Mouse (Mus musculus) thymus, postnatal 25 days (tissue): ENCODE results near the gene Tll2.

Experiments
- DNase-seq: peaks from one replicate; pipeline ENCODE4 v3.0.0; 2022

Gene Tll2

GRCm38 (mm10) chr19:41154681-41155080 is 52.0 kb downstream of the Tll2 start:
- DNase-seq: no peak

- DNase-seq: no peak
These were observed 54.2 kb downstream of the Tll2 start for GRCm38 (mm10) chr19:41152462-41152861.

GRCm38 (mm10) chr19:41152016-41152370 is 54.6 kb downstream of the Tll2 start:
- DNase-seq: no peak

GRCm38 (mm10) chr19:41151321-41152015 is 55.2 kb downstream of the Tll2 start:
- no peak for DNase-seq

GRCm38 (mm10) chr19:41140961-41141360 is 65.7 kb downstream of the Tll2 start:
- DNase-seq: no peak

GRCm38 (mm10) chr19:41139629-41140028 is 67.0 kb downstream of the Tll2 start:
- no peak for DNase-seq

- no peak for DNase-seq
These were observed 83.6 kb downstream of the Tll2 start for GRCm38 (mm10) chr19:41123009-41123408.

- no peak for DNase-seq
These were observed 86.7 kb downstream of the Tll2 start for GRCm38 (mm10) chr19:41119924-41120323.

GRCm38 (mm10) chr19:41118346-41118745 is 88.3 kb downstream of the Tll2 start:
- DNase-seq: no peak

- no peak for DNase-seq
These were observed 89.3 kb downstream of the Tll2 start for GRCm38 (mm10) chr19:41117334-41117733.

GRCm38 (mm10) chr19:41114611-41115010 is 92.0 kb downstream of the Tll2 start:
- no peak for DNase-seq

GRCm38 (mm10) chr19:41113911-41114531 is 92.6 kb downstream of the Tll2 start:
- no peak for DNase-seq

GRCm38 (mm10) chr19:41112609-41113008 is 94.0 kb downstream of the Tll2 start:
- DNase-seq: no peak

- DNase-seq: no peak
These were observed 96.6 kb downstream of the Tll2 start for GRCm38 (mm10) chr19:41109991-41110390.

- no peak for DNase-seq
These were observed 97.1 kb downstream of the Tll2 start for GRCm38 (mm10) chr19:41109496-41109895.

GRCm38 (mm10) chr19:41108666-41109065 is 98.0 kb downstream of the Tll2 start:
- DNase-seq: no peak

GRCm38 (mm10) chr19:41107530-41107929 is 99.1 kb downstream of the Tll2 start:
- no peak for DNase-seq

- peak; percentile 16 for DNase-seq
These were observed 101.7 kb downstream of the Tll2 start for GRCm38 (mm10) chr19:41104922-41105321.

- DNase-seq: no peak
These were observed 105.2 kb downstream of the Tll2 start for GRCm38 (mm10) chr19:41101390-41101789.

- DNase-seq: no peak
These were observed 105.8 kb downstream of the Tll2 start for GRCm38 (mm10) chr19:41100863-41101262.

- no peak for DNase-seq
These were observed 109.6 kb downstream of the Tll2 start for GRCm38 (mm10) chr19:41097038-41097437.

- no peak for DNase-seq
These were observed 114.7 kb downstream of the Tll2 start for GRCm38 (mm10) chr19:41091901-41092300.

GRCm38 (mm10) chr19:41089833-41090232 is 116.8 kb downstream of the Tll2 start:
- DNase-seq: peak; percentile 52

GRCm38 (mm10) chr19:41088491-41088890 is 118.1 kb downstream of the Tll2 start:
- peak; percentile 33 for DNase-seq

- no peak for DNase-seq
These were observed 118.7 kb downstream of the Tll2 start for GRCm38 (mm10) chr19:41087901-41088300.
